Mouse (Mus musculus) liver, embryonic 14 days (tissue): Measurements from ENCODE around the gene Olfr403. TPM values are rescaled to one million over a fixed set of nuclear protein-coding genes. Genes with fewer than 3 reads are reported as not detected.

Experiments used
- polyA plus RNA-seq: library from polyadenylated mRNA; depleted of rRNA; stranded (reverse); fragments of >200 nt; gene quantifications from 2 replicates; pipeline ENCODE4 v1.2.3, GENCODE M21; 2012; rRNA removed

The Olfr403 gene
- not detected in 2 replicates for polyA plus RNA-seq

GRCm38 (mm10) chr11:74185949-74186348, at the start of gene Olfr403:
TSS of gene Olfr403 (plus strand) at chr11:74186249.

GRCm38 (mm10) chr11:74153229-74153628, 32.8 kb upstream of the Olfr403 start, which contains the start of gene Olfr402:
TSS of gene Olfr402 (plus strand) at chr11:74153529.

GRCm38 (mm10) chr11:74211279-74211678, 25.2 kb downstream of the Olfr403 start, which contains the start of gene Olfr43:
TSS of gene Olfr43 (minus strand) at chr11:74211379.

Other genes starting within 250 kb of the Olfr403 start
- gene Olfr23, start 249.6 kb upstream of the Olfr403 start, polyA plus RNA-seq, result not detected in 2 replicates
- not detected in 2 replicates for gene Olfr397, start 225.4 kb upstream of the Olfr403 start, polyA plus RNA-seq
- not detected in 2 replicates for gene Olfr398, start 195.8 kb upstream of the Olfr403 start, polyA plus RNA-seq
- not detected in 2 replicates for gene Olfr139, start 129.7 kb upstream of the Olfr403 start, polyA plus RNA-seq
- not detected in 2 replicates for gene Olfr399, start 129.6 kb upstream of the Olfr403 start, polyA plus RNA-seq
- not detected in 2 replicates for gene Zfp616, start 116.3 kb upstream of the Olfr403 start, polyA plus RNA-seq
- not detected in 2 replicates for gene Olfr401, start 72.5 kb upstream of the Olfr403 start, polyA plus RNA-seq
- not detected in 2 replicates for gene Olfr402, start 32.7 kb upstream of the Olfr403 start, polyA plus RNA-seq
- gene Olfr43, start 25.1 kb downstream of the Olfr403 start, polyA plus RNA-seq, result not detected in 2 replicates
- gene Olfr406, start 73.6 kb downstream of the Olfr403 start, polyA plus RNA-seq, result not detected in 2 replicates
- not detected in 2 replicates for gene Olfr59, start 97.5 kb downstream of the Olfr403 start, polyA plus RNA-seq
- not detected in 2 replicates for gene Olfr410, start 151.8 kb downstream of the Olfr403 start, polyA plus RNA-seq
- not detected in 2 replicates for gene Olfr411, start 166.4 kb downstream of the Olfr403 start, polyA plus RNA-seq
- not detected in 2 replicates for gene Olfr412, start 175.8 kb downstream of the Olfr403 start, polyA plus RNA-seq